Mouse (Mus musculus) liver, postnatal 0 days (tissue): Measurements from ENCODE around the gene Gatb.

Experiments
- CTCF ChIP-seq: sonication (generic); IDR thresholded peaks from 2 replicates; pipeline ENCODE4 v1.5.1; 2016; ENCODE audit warnings: antibody characterized with exemption, low read depth
- EP300 ChIP-seq: IDR thresholded peaks from 2 replicates; pipeline ENCODE4 v1.6.1; 2016; ENCODE audit warnings: antibody characterized with exemption, low read depth, mild to moderate bottlenecking

DNA sequence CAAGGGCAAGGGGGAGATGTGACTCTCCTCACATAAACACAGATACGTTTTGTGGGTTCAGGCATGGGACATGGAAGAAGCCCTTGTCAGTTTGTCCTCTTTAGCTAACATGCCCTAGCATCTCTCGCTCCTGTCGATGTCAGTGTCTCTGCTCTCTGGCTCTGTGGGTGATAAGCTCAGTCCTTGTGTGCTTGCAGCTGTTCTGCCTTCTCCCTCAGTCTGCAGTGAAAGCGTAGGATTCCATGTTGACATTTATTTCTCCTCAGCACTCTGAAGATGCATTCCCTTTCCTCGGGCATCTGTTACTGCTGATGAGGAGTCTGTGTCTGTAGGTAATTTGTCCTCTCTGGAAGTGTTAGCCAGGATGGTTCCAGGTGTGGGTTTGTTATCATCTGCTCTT, 9.3 kb downstream of the Gatb start:
- TF ChIP-seq CTCF (no peak), EP300 (no peak)
